Mouse (Mus musculus) erythroblast, embryonic 14.5 days (primary cell): Measurements from ENCODE around the gene Dlx3. TPM values are rescaled to one million over a fixed set of nuclear protein-coding genes. Genes with fewer than 3 reads are reported as not detected.

ENCODE experiments used
- H3K27me3 ChIP-seq: 2 replicates; pipeline ENCODE4 v1.6.1; 2012; ENCODE audit warnings: inconsistent platforms; ENCODE audit not compliant: control insufficient read depth
- H3K36me3 ChIP-seq: 2 replicates; pipeline ENCODE4 v1.6.1; 2012; ENCODE audit warnings: mild to moderate bottlenecking, inconsistent platforms; ENCODE audit not compliant: control insufficient read depth
- H3K4me1 ChIP-seq: 2 replicates; pipeline ENCODE4 v1.6.1; 2012; ENCODE audit warnings: inconsistent platforms; ENCODE audit not compliant: control insufficient read depth
- H3K4me3 ChIP-seq: replicated peaks from 2 replicates; pipeline ENCODE3; 2012; ENCODE audit warnings: moderate library complexity, mild to moderate bottlenecking, inconsistent platforms
- H3K9me3 ChIP-seq: 2 replicates; pipeline ENCODE4 v1.6.1; 2012; ENCODE audit warnings: low read length, inconsistent platforms, mixed read lengths; ENCODE audit not compliant: control insufficient read depth
- GATA1 ChIP-seq: IDR thresholded peaks from 2 replicates; pipeline ENCODE4 v1.6.1; 2012; ENCODE audit warnings: low read length, inconsistent platforms, mixed read lengths
- TAL1 ChIP-seq: IDR thresholded peaks from 3 replicates; pipeline ENCODE4 v1.6.1; 2012; ENCODE audit warnings: low read length, inconsistent platforms, mixed read lengths
- polyA plus RNA-seq: library from polyadenylated mRNA; stranded (reverse); fragments of >175 nt; gene quantifications from 2 replicates; pipeline ENCODE4 v1.2.3, GENCODE M21; 2012

The Dlx3 gene
- polyA plus RNA-seq, 1 experiment: not detected

GRCm38 (mm10) chr11:95110081-95110480 is 9.8 kb upstream of the Dlx3 start:
- no peaks in the 10 kb centered on the region for H3K36me3 ChIP-seq
- H3K27me3 ChIP-seq: peaks cover 18% of the 10 kb centered on the region
- no peak overlapping the region for H3K4me3 ChIP-seq
- H3K4me1 ChIP-seq: no peaks in the 10 kb centered on the region
- TF ChIP-seq GATA1 (no peak), TAL1 (no peak)
- H3K9me3 ChIP-seq: no peaks in the 10 kb centered on the region

GRCm38 (mm10) chr11:95117030-95117429 is 2.9 kb upstream of the Dlx3 start:
- Histone ChIP-seq H3K27me3 (peaks cover 53% of the 10 kb centered on the region), H3K4me1 (no peaks in the 10 kb centered on the region), H3K9me3 (no peaks in the 10 kb centered on the region), H3K36me3 (no peaks in the 10 kb centered on the region), H3K4me3 (no peak overlapping the region)
- TF ChIP-seq TAL1 (no peak), GATA1 (no peak)

- TF ChIP-seq GATA1 (no peak), TAL1 (no peak)
- H3K4me1 ChIP-seq: no peaks in the 10 kb centered on the region
- H3K27me3 ChIP-seq: peaks cover 68% of the 10 kb centered on the region
- H3K9me3 ChIP-seq: no peaks in the 10 kb centered on the region
- no peaks in the 10 kb centered on the region for H3K36me3 ChIP-seq
- no peak overlapping the region for H3K4me3 ChIP-seq
These were observed 1.4 kb upstream of the Dlx3 start for GRCm38 (mm10) chr11:95118505-95118904.

GRCm38 (mm10) chr11:95120633-95121020 is 708 bp downstream of the Dlx3 start:
- Histone ChIP-seq H3K36me3 (no peaks in the 10 kb centered on the region), H3K4me3 (no peak overlapping the region), H3K4me1 (no peaks in the 10 kb centered on the region), H3K9me3 (no peaks in the 10 kb centered on the region), H3K27me3 (peaks cover 81% of the 10 kb centered on the region)
- TF ChIP-seq TAL1 (no peak), GATA1 (no peak)

GRCm38 (mm10) chr11:95121161-95122099 is 1.5 kb downstream of the Dlx3 start:
- 0 out of 2 replicates have a peak, but pooled peaks cover under 1% of the 10 kb centered on the region for H3K4me1 ChIP-seq
- H3K4me3 ChIP-seq: no peak overlapping the region
- H3K36me3 ChIP-seq: no peaks in the 10 kb centered on the region
- H3K27me3 ChIP-seq: peaks cover 89% of the 10 kb centered on the region
- H3K9me3 ChIP-seq: no peaks in the 10 kb centered on the region
- no peak for TF ChIP-seq TAL1
- no peak for TF ChIP-seq GATA1

GRCm38 (mm10) chr11:95122100-95122489 is 2.2 kb downstream of the Dlx3 start:
- Histone ChIP-seq H3K4me3 (no peak overlapping the region), H3K27me3 (peaks cover 93% of the 10 kb centered on the region), H3K9me3 (no peaks in the 10 kb centered on the region), H3K36me3 (no peaks in the 10 kb centered on the region), H3K4me1 (0 out of 2 replicates have a peak, but pooled peaks cover 4% of the 10 kb centered on the region)
- TF ChIP-seq GATA1: no peak
- no peak for TF ChIP-seq TAL1

- no peaks in the 10 kb centered on the region for H3K9me3 ChIP-seq
- H3K27me3 ChIP-seq: peaks cover 79% of the 10 kb centered on the region
- no peak overlapping the region for H3K4me3 ChIP-seq
- TF ChIP-seq GATA1 (no peak), TAL1 (no peak)
- no peaks in the 10 kb centered on the region for H3K36me3 ChIP-seq
- 0 out of 2 replicates have a peak, but pooled peaks cover 4% of the 10 kb centered on the region for H3K4me1 ChIP-seq
These were observed 5.5 kb downstream of the Dlx3 start for GRCm38 (mm10) chr11:95125366-95125948.

GRCm38 (mm10) chr11:95126272-95127245 is 6.6 kb downstream of the Dlx3 start:
- no peak overlapping the region for H3K4me3 ChIP-seq
- no peak for TF ChIP-seq GATA1
- TF ChIP-seq TAL1: no peak
- H3K9me3 ChIP-seq: no peaks in the 10 kb centered on the region
- H3K36me3 ChIP-seq: no peaks in the 10 kb centered on the region
- peaks cover 68% of the 10 kb centered on the region for H3K27me3 ChIP-seq
- H3K4me1 ChIP-seq: 0 out of 2 replicates have a peak, but pooled peaks cover 4% of the 10 kb centered on the region
